Mouse (Mus musculus) lung, postnatal 0 days (tissue): ENCODE measurements at regions not wholly inside any gene's neighbourhood (a gene's known extent, or its start where the extent isn't known, plus 50 kb on each side); places are given as distances from the start of the nearest gene placed in this dataset.

ENCODE experiments used
- ATAC-seq: fragments of 200-750 bp; cut with Nextera tagmentation; 2 replicates; pipeline ENCODE4 v1.8.0; 2017; ENCODE audit warnings: moderate library complexity
- DNase-seq: peaks from one replicate; pipeline ENCODE4 v3.0.0-alpha.2; 2016; ENCODE audit warnings: low spot score
- H3K27ac ChIP-seq: fragments of 300-500 bp; sonication (generic); 2 replicates; pipeline ENCODE4 v1.5.1; 2014; ENCODE audit warnings: antibody characterized with exemption, mild to moderate bottlenecking, low read length, mixed read lengths
- H3K27me3 ChIP-seq: fragments of 300-500 bp; sonication (generic); replicated peaks from 2 replicates; pipeline ENCODE4 v1.6.1; 2014; ENCODE audit warnings: low read length, mixed read lengths; ENCODE audit not compliant: insufficient read depth
- H3K36me3 ChIP-seq: fragments of 300-500 bp; sonication (generic); 2 replicates; pipeline ENCODE4 v1.6.1; 2014; ENCODE audit warnings: low read length, mixed read lengths; ENCODE audit not compliant: insufficient read depth
- H3K4me1 ChIP-seq: fragments of 300-500 bp; sonication (generic); 2 replicates; pipeline ENCODE4 v1.6.1; 2014; ENCODE audit warnings: antibody characterized with exemption, low read depth, low read length, mixed read lengths; ENCODE audit not compliant: insufficient read depth
- H3K4me2 ChIP-seq: fragments of 300-500 bp; sonication (generic); replicated peaks from 2 replicates; pipeline ENCODE4 v1.6.1; 2014; ENCODE audit warnings: low read depth, mild to moderate bottlenecking, low read length, moderate library complexity, mixed read lengths
- H3K4me3 ChIP-seq: fragments of 300-500 bp; sonication (generic); 2 replicates; pipeline ENCODE4 v1.5.1; 2014; ENCODE audit warnings: low read depth, low read length
- H3K9ac ChIP-seq: fragments of 300-500 bp; sonication (generic); replicated peaks from 2 replicates; pipeline ENCODE4 v1.6.1; 2014; ENCODE audit warnings: low read depth, mild to moderate bottlenecking
- H3K9me3 ChIP-seq: fragments of 300-500 bp; sonication (generic); 2 replicates; pipeline ENCODE4 v1.6.1; 2016; ENCODE audit warnings: low read length, mixed read lengths
- CTCF ChIP-seq: IDR thresholded peaks from 2 replicates; pipeline ENCODE4 v1.5.1; 2016; ENCODE audit warnings: antibody characterized with exemption, mild to moderate bottlenecking
- EP300 ChIP-seq: IDR thresholded peaks from 2 replicates; pipeline ENCODE4 v1.6.1; 2016; ENCODE audit warnings: antibody characterized with exemption, mild to moderate bottlenecking, control low read depth
- WGBS: fragments of 180-500 bp; shearing (Covaris S2); extraction: QIAGEN DNeasy Blood & Tissue Kit; methylation state at CpG from one replicate; pipeline ENCODE4 v1.1.7; 2014; 5-methylcytosine and 5-hydroxymethylcytosine counted together

- Histone ChIP-seq H3K4me1 (no peaks in the 10 kb centered on the region), H3K27ac (no peak overlapping the region), H3K36me3 (no peaks in the 10 kb centered on the region), H3K4me2 (no peak overlapping the region), H3K4me3 (no peak overlapping the region), H3K27me3 (no peaks in the 10 kb centered on the region), H3K9me3 (no peaks in the 10 kb centered on the region), H3K9ac (no peak overlapping the region)
- DNase-seq: peak; percentile 30
- ATAC-seq: peak; percentile 30; the same call in 1 of the 2 replicates
- 42% methylated on average over 17 of the region's 17 CpGs for WGBS
- TF ChIP-seq CTCF: no peak
- TF ChIP-seq EP300: no peak
Measured at GRCm38 (mm10) chr3:153085096-153085788, 103.2 kb upstream of the St6galnac5 start.

GRCm38 (mm10) chr3:153084226-153085095 lies 102.4 kb upstream of the St6galnac5 start:
- ATAC-seq (no peak), DNase-seq (no peak)
- Histone ChIP-seq H3K4me3 (no peak overlapping the region), H3K27ac (no peak overlapping the region), H3K27me3 (no peaks in the 10 kb centered on the region), H3K4me1 (no peaks in the 10 kb centered on the region), H3K4me2 (no peak overlapping the region), H3K36me3 (no peaks in the 10 kb centered on the region), H3K9ac (no peak overlapping the region), H3K9me3 (no peaks in the 10 kb centered on the region)
- no peak for TF ChIP-seq EP300
- TF ChIP-seq CTCF: no peak
- 58% methylated on average over 23 of the region's 23 CpGs for WGBS

GRCm38 (mm10) chr3:153080371-153080770 lies 98.3 kb upstream of the St6galnac5 start:
- Histone ChIP-seq H3K9ac (no peak overlapping the region), H3K36me3 (no peaks in the 10 kb centered on the region), H3K4me3 (no peak overlapping the region), H3K9me3 (no peaks in the 10 kb centered on the region), H3K27ac (no peak overlapping the region), H3K27me3 (no peaks in the 10 kb centered on the region), H3K4me1 (no peaks in the 10 kb centered on the region), H3K4me2 (no peak overlapping the region)
- WGBS: 81% methylated on average over 3 of the region's 3 CpGs
- TF ChIP-seq EP300 (no peak), CTCF (peak; percentile 42)
- ATAC-seq (no peak; the same call in 1 of the 2 replicates), DNase-seq (peak; percentile 11)

GRCm38 (mm10) chr3:153077846-153078703 lies 96.0 kb upstream of the St6galnac5 start:
- H3K27me3 ChIP-seq: no peaks in the 10 kb centered on the region
- H3K4me2 ChIP-seq: peak overlapping the region; percentile 4; the same call in 1 of the 2 replicates
- ATAC-seq (no peak), DNase-seq (no peak)
- no peak overlapping the region for H3K27ac ChIP-seq
- WGBS: 44% methylated on average over 14 of the region's 14 CpGs
- no peak overlapping the region for H3K4me3 ChIP-seq
- TF ChIP-seq CTCF (no peak; the same call in 1 of the 2 replicates), EP300 (no peak)
- H3K9ac ChIP-seq: no peak overlapping the region
- H3K4me1 ChIP-seq: no peaks in the 10 kb centered on the region
- H3K36me3 ChIP-seq: no peaks in the 10 kb centered on the region
- H3K9me3 ChIP-seq: no peaks in the 10 kb centered on the region

- no peak for TF ChIP-seq EP300
- no peak for ATAC-seq
- Histone ChIP-seq H3K4me2 (no peak overlapping the region), H3K36me3 (no peaks in the 10 kb centered on the region), H3K4me3 (no peak overlapping the region), H3K4me1 (no peaks in the 10 kb centered on the region), H3K27ac (no peak overlapping the region), H3K9ac (no peak overlapping the region), H3K9me3 (no peaks in the 10 kb centered on the region), H3K27me3 (no peaks in the 10 kb centered on the region)
- 63% methylated on average over 10 of the region's 10 CpGs for WGBS
- DNase-seq: no peak
Measured at GRCm38 (mm10) chr3:153072200-153072919, 90.3 kb upstream of the St6galnac5 start.
